Comparison of ENCODE assay signal across 22 mouse cellular contexts in genomic region chr1:188734741-188735266, GRCm38 (mm10).
DNase-seq lines count a peak whose midpoint lies in the region; ATAC-seq and TF ChIP-seq lines count a peak whose summit lies in the region.
"Had no signal": no experiment of that assay in that cellular context is flagged by ENCODE, and none has a peak within 500 bp of the region (broad histone marks: within the 10 kb centered on the region; RNA-seq: fewer than 3 reads in every experiment).

No protein-coding gene starts in this region.

- no peak overlapping the region for H3K4me2 ChIP-seq in lung, embryonic 14.5 days
- H3K4me2 ChIP-seq in lung, postnatal 0 days (replicated peaks; ENCODE audit: low read depth, low read length) = no peak overlapping the region
- no peak overlapping the region for H3K4me2 ChIP-seq in intestine, embryonic 15.5 days (replicated peaks)
- no peak overlapping the region for H3K4me2 ChIP-seq in stomach, embryonic 15.5 days
- H3K4me2 ChIP-seq: embryonic facial prominence, embryonic 12.5 days; embryonic facial prominence, embryonic 15.5 days; heart, embryonic 11.5 days; hindbrain, embryonic 13.5 days had no signal

- TF ChIP-seq CTCF in lung, embryonic 14.5 days (IDR thresholded peaks at IDR 0.05; ENCODE audit: low read depth) = no peak
- no peak for TF ChIP-seq CTCF in lung, postnatal 0 days (IDR thresholded peaks at IDR 0.05)

- no peak overlapping the region for H3K4me3 ChIP-seq in lung, embryonic 14.5 days (ENCODE audit: low read depth, low read length)
- H3K4me3 ChIP-seq in lung, postnatal 0 days (ENCODE audit: low read depth, low read length) = no peak overlapping the region
- H3K4me3 ChIP-seq in intestine, embryonic 15.5 days (replicated peaks) = no peak overlapping the region
- no peak overlapping the region for H3K4me3 ChIP-seq in stomach, embryonic 15.5 days (replicated peaks)
- H3K4me3 ChIP-seq: embryonic facial prominence, embryonic 12.5 days; embryonic facial prominence, embryonic 15.5 days; hindbrain, embryonic 10.5 days; hindbrain, embryonic 13.5 days had no signal

- 46% methylated on average over 7 of the region's 7 CpGs for WGBS in lung, embryonic 14.5 days
- 50% methylated on average over 7 of the region's 7 CpGs for WGBS in lung, postnatal 0 days
- WGBS in intestine, embryonic 15.5 days = 57% methylated on average over 7 of the region's 7 CpGs
- 54% methylated on average over 7 of the region's 7 CpGs for WGBS in stomach, embryonic 15.5 days

- H3K4me1 ChIP-seq in lung, embryonic 14.5 days (ENCODE audit: insufficient read depth) = no peaks in the 10 kb centered on the region
- H3K4me1 ChIP-seq in lung, postnatal 0 days (ENCODE audit: insufficient read depth, low read depth, low read length) = no peaks in the 10 kb centered on the region
- no peaks in the 10 kb centered on the region for H3K4me1 ChIP-seq in intestine, embryonic 15.5 days (replicated peaks)
- no peaks in the 10 kb centered on the region for H3K4me1 ChIP-seq in stomach, embryonic 15.5 days
- H3K4me1 ChIP-seq: embryonic facial prominence, embryonic 12.5 days; embryonic facial prominence, embryonic 15.5 days; hindbrain, embryonic 13.5 days had no signal

- H3K9ac ChIP-seq in lung, embryonic 14.5 days = no peak overlapping the region
- no peak overlapping the region for H3K9ac ChIP-seq in lung, postnatal 0 days (replicated peaks; ENCODE audit: low read depth)
- H3K9ac ChIP-seq in intestine, embryonic 15.5 days = no peak overlapping the region
- no peak overlapping the region for H3K9ac ChIP-seq in stomach, embryonic 15.5 days
- H3K9ac ChIP-seq: embryonic facial prominence, embryonic 12.5 days; embryonic facial prominence, embryonic 15.5 days; forebrain, postnatal 0 days; hindbrain, embryonic 13.5 days had no signal

- TF ChIP-seq EP300 in lung, postnatal 0 days (IDR thresholded peaks at IDR 0.05) = no peak

- H3K27me3 ChIP-seq in lung, embryonic 14.5 days (ENCODE audit: insufficient read depth, low read length) = no peaks in the 10 kb centered on the region
- H3K27me3 ChIP-seq in lung, postnatal 0 days (replicated peaks; ENCODE audit: insufficient read depth, low read length) = no peaks in the 10 kb centered on the region
- H3K27me3 ChIP-seq in intestine, embryonic 15.5 days (replicated peaks) = no peaks in the 10 kb centered on the region
- no peaks in the 10 kb centered on the region for H3K27me3 ChIP-seq in stomach, embryonic 15.5 days (replicated peaks)
- H3K27me3 ChIP-seq: embryonic facial prominence, embryonic 12.5 days; embryonic facial prominence, embryonic 15.5 days; hindbrain, embryonic 13.5 days had no signal

- DNase-seq in lung, embryonic 14.5 days = no peak
- DNase-seq in lung, postnatal 0 days (ENCODE audit: low spot score) = no peak
- DNase-seq in frontal cortex, adult 2 months (ENCODE audit: extremely low spot score in 1 of 2, low spot score in 1 of 2) = no peak
- no peak for DNase-seq in adrenal gland, postnatal 36 days
- DNase-seq: adrenal gland, adult 2 months; adrenal gland, postnatal 14 days; cerebellum, adult 18-20 months; cerebellum, adult 9-11 months; cerebellum, postnatal 25 days; forebrain, postnatal 0 days; gastrocnemius, postnatal 25 days; heart, postnatal 36 days had no signal

- H3K9me3 ChIP-seq in lung, embryonic 14.5 days (ENCODE audit: low read depth, low read length) = no peaks in the 10 kb centered on the region
- H3K9me3 ChIP-seq in lung, postnatal 0 days (ENCODE audit: low read length) = no peaks in the 10 kb centered on the region
- no peaks in the 10 kb centered on the region for H3K9me3 ChIP-seq in intestine, embryonic 15.5 days
- no peaks in the 10 kb centered on the region for H3K9me3 ChIP-seq in stomach, embryonic 15.5 days
- H3K9me3 ChIP-seq: embryonic facial prominence, embryonic 12.5 days; embryonic facial prominence, embryonic 15.5 days; hindbrain, embryonic 10.5 days; hindbrain, embryonic 13.5 days had no signal

- peak; percentile 35; the same call in 1 of the 2 replicates for ATAC-seq in lung, embryonic 14.5 days (ENCODE audit: insufficient read depth)
- ATAC-seq in lung, postnatal 0 days = no peak
- peak; percentile 71 for ATAC-seq in intestine, embryonic 15.5 days
- ATAC-seq in stomach, embryonic 15.5 days (ENCODE audit: insufficient read depth, low FRiP score, low read depth) = peak; percentile 93
- ATAC-seq: CD4-positive, CD25-positive, alpha-beta regulatory T cell, adult 4 months; forebrain, embryonic 14.5 days; forebrain, postnatal 0 days; hindbrain, embryonic 16.5 days had no signal

- H3K27ac ChIP-seq in lung, embryonic 14.5 days (ENCODE audit: low read depth) = no peak overlapping the region
- no peak overlapping the region for H3K27ac ChIP-seq in lung, postnatal 0 days (ENCODE audit: low read length)
- H3K27ac ChIP-seq in intestine, embryonic 15.5 days = no peak overlapping the region
- H3K27ac ChIP-seq in stomach, embryonic 15.5 days = no peak overlapping the region
- H3K27ac ChIP-seq: embryonic facial prominence, embryonic 12.5 days; embryonic facial prominence, embryonic 15.5 days; hindbrain, embryonic 10.5 days; hindbrain, embryonic 13.5 days had no signal

- no peaks in the 10 kb centered on the region for H3K36me3 ChIP-seq in lung, embryonic 14.5 days (ENCODE audit: insufficient read depth)
- no peaks in the 10 kb centered on the region for H3K36me3 ChIP-seq in lung, postnatal 0 days (ENCODE audit: insufficient read depth, low read length)
- H3K36me3 ChIP-seq in intestine, embryonic 15.5 days = no peaks in the 10 kb centered on the region
- H3K36me3 ChIP-seq in stomach, embryonic 15.5 days = no peaks in the 10 kb centered on the region
- H3K36me3 ChIP-seq: embryonic facial prominence, embryonic 12.5 days; embryonic facial prominence, embryonic 15.5 days; hindbrain, embryonic 10.5 days; hindbrain, embryonic 13.5 days had no signal
